In the genomic region with DNA sequence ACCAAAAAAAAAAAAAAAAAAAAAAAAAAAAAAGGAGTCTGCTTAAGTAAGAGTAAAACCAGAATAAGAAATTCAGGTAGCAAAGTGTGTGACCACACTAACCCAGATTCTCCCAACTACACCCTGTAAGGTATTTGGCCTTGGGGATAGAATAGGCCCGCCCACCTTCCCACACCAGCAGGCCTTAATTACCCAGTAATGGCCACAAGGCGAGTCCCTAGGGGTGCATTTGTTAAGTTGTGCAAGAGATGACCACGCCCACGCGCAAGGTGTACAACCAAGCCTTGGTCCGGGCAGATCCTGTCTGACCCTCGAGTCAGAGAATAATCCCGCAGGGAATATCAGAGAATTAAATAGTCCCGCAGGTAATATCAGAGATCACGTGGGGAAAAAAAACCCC, we compare ENCODE assay signal across 7 mouse cellular contexts. TPM values are rescaled to one million over a fixed set of nuclear protein-coding genes. Genes with fewer than 3 reads are reported as not detected.
A peak's percentile ranks its signal among the peaks of the same experiment; 100 is the strongest.
DNase-seq lines count a peak whose midpoint lies in the region; ATAC-seq and TF ChIP-seq lines count a peak whose summit lies in the region.

No protein-coding gene starts in this region.

- H3K27me3 ChIP-seq in neural tube, embryonic 11.5 days (ENCODE audit: control insufficient read depth, insufficient read depth, low read length) = peaks cover 10% of the 10 kb centered on the region; the same call in 1 of the 2 replicates
- H3K27me3 ChIP-seq in embryonic facial prominence, embryonic 15.5 days = peaks cover 34% of the 10 kb centered on the region
- H3K27me3 ChIP-seq in intestine, postnatal 0 days (replicated peaks; ENCODE audit: control insufficient read depth, insufficient read depth, low read length) = 0 out of 2 replicates have a peak, but pooled peaks cover 12% of the 10 kb centered on the region
- peaks cover 20% of the 10 kb centered on the region for H3K27me3 ChIP-seq in liver, postnatal 0 days (ENCODE audit: insufficient read depth, low read length)
- peaks cover 13% of the 10 kb centered on the region for H3K27me3 ChIP-seq in stomach, embryonic 14.5 days (ENCODE audit: control insufficient read depth, insufficient read depth, low read length)

- no peak overlapping the region for H3K9ac ChIP-seq in neural tube, embryonic 11.5 days (ENCODE audit: low read length)
- H3K9ac ChIP-seq in embryonic facial prominence, embryonic 15.5 days = no peak overlapping the region
- no peak overlapping the region for H3K9ac ChIP-seq in intestine, postnatal 0 days (ENCODE audit: low read depth, low read length)
- H3K9ac ChIP-seq in liver, postnatal 0 days (replicated peaks) = no peak overlapping the region
- no peak overlapping the region for H3K9ac ChIP-seq in stomach, embryonic 14.5 days (replicated peaks; ENCODE audit: low read depth, low read length)

- no peak overlapping the region for H3K27ac ChIP-seq in neural tube, embryonic 11.5 days (ENCODE audit: low read depth, low read length)
- no peak overlapping the region for H3K27ac ChIP-seq in embryonic facial prominence, embryonic 15.5 days (replicated peaks)
- H3K27ac ChIP-seq in intestine, postnatal 0 days (ENCODE audit: low read depth, low read length) = no peak overlapping the region
- no peak overlapping the region for H3K27ac ChIP-seq in liver, postnatal 0 days (ENCODE audit: low read depth)
- H3K27ac ChIP-seq in stomach, embryonic 14.5 days (ENCODE audit: low read length) = no peak overlapping the region

- no peaks in the 10 kb centered on the region for H3K36me3 ChIP-seq in neural tube, embryonic 11.5 days (ENCODE audit: control insufficient read depth, insufficient read depth, low read length)
- H3K36me3 ChIP-seq in embryonic facial prominence, embryonic 15.5 days = no peaks in the 10 kb centered on the region
- H3K36me3 ChIP-seq in intestine, postnatal 0 days (ENCODE audit: control insufficient read depth, insufficient read depth) = no peaks in the 10 kb centered on the region
- no peaks in the 10 kb centered on the region for H3K36me3 ChIP-seq in liver, postnatal 0 days (replicated peaks; ENCODE audit: insufficient read depth, low read length)
- no peaks in the 10 kb centered on the region for H3K36me3 ChIP-seq in stomach, embryonic 14.5 days (ENCODE audit: control insufficient read depth, insufficient read depth, low read length)

- peak; percentile 69; the same call in 1 of the 2 replicates for ATAC-seq in neural tube, embryonic 11.5 days (ENCODE audit: insufficient read depth, low FRiP score, low TSS enrichment)
- ATAC-seq in embryonic facial prominence, embryonic 15.5 days (ENCODE audit: insufficient number of reproducible peaks, low FRiP score, low TSS enrichment, low read depth) = peak; percentile 82
- peak; percentile 68 for ATAC-seq in intestine, postnatal 0 days
- 0 out of 2 replicates have a peak, but pooled peaks have one; percentile 31 for ATAC-seq in liver, postnatal 0 days
- ATAC-seq in stomach, embryonic 14.5 days (ENCODE audit: insufficient number of reproducible peaks, insufficient read depth, low FRiP score, low read depth) = no peak

- DNase-seq in neural tube, embryonic 11.5 days (ENCODE audit: low spot score) = no peak
- DNase-seq in neural tube, embryonic 10.5 days (ENCODE audit: extremely low spot score, low spot score) = no peak
- peak; percentile 30 for DNase-seq in liver, postnatal 0 days
- no peak for DNase-seq in ovary, postnatal 36 days (ENCODE audit: low spot score)

- TF ChIP-seq CTCF in intestine, postnatal 0 days (IDR thresholded peaks at IDR 0.05; ENCODE audit: low read depth) = peak; percentile 14; the same call in 1 of the 2 replicates
- no peak for TF ChIP-seq CTCF in liver, postnatal 0 days (IDR thresholded peaks at IDR 0.05; ENCODE audit: low read depth)

- WGBS in neural tube, embryonic 11.5 days = 7% methylated on average over 10 of the region's 10 CpGs
- WGBS in embryonic facial prominence, embryonic 15.5 days = 11% methylated on average over 10 of the region's 10 CpGs
- 5% methylated on average over 10 of the region's 10 CpGs for WGBS in intestine, postnatal 0 days
- WGBS in liver, postnatal 0 days (ENCODE audit: insufficient replicate concordance) = 13% methylated on average over 10 of the region's 10 CpGs
- 12% methylated on average over 10 of the region's 10 CpGs for WGBS in stomach, embryonic 14.5 days

- H3K4me3 ChIP-seq in neural tube, embryonic 11.5 days (ENCODE audit: low read depth, low read length) = peak overlapping the region; percentile 55
- peak overlapping the region; percentile 58 for H3K4me3 ChIP-seq in embryonic facial prominence, embryonic 15.5 days (replicated peaks)
- H3K4me3 ChIP-seq in intestine, postnatal 0 days (ENCODE audit: low read depth, low read length) = peak overlapping the region; percentile 43
- H3K4me3 ChIP-seq in liver, postnatal 0 days (ENCODE audit: low read depth, low read length) = peak overlapping the region; percentile 46
- H3K4me3 ChIP-seq in stomach, embryonic 14.5 days (ENCODE audit: low read depth, low read length) = peak overlapping the region; percentile 52

- no peak for TF ChIP-seq EP300 in liver, postnatal 0 days (IDR thresholded peaks at IDR 0.05; ENCODE audit: low read depth)

- no peaks in the 10 kb centered on the region for H3K9me3 ChIP-seq in neural tube, embryonic 11.5 days (ENCODE audit: control insufficient read depth, low read length)
- H3K9me3 ChIP-seq in embryonic facial prominence, embryonic 15.5 days (replicated peaks) = no peaks in the 10 kb centered on the region
- H3K9me3 ChIP-seq in intestine, postnatal 0 days (ENCODE audit: control insufficient read depth) = no peaks in the 10 kb centered on the region
- peaks cover 3% of the 10 kb centered on the region; the same call in 1 of the 2 replicates for H3K9me3 ChIP-seq in liver, postnatal 0 days (ENCODE audit: low read length)
- no peaks in the 10 kb centered on the region for H3K9me3 ChIP-seq in stomach, embryonic 14.5 days (ENCODE audit: control insufficient read depth, low read depth, low read length)

- peak overlapping the region; percentile 97 for H3K4me2 ChIP-seq in neural tube, embryonic 11.5 days (ENCODE audit: low read depth)
- peak overlapping the region; percentile 98 for H3K4me2 ChIP-seq in embryonic facial prominence, embryonic 15.5 days (replicated peaks)
- H3K4me2 ChIP-seq in intestine, postnatal 0 days (replicated peaks; ENCODE audit: low read depth) = peak overlapping the region; percentile 87
- H3K4me2 ChIP-seq in liver, postnatal 0 days (ENCODE audit: low read depth, low read length) = peak overlapping the region; percentile 82
- H3K4me2 ChIP-seq in stomach, embryonic 14.5 days (replicated peaks; ENCODE audit: low read depth, low read length) = peak overlapping the region; percentile 98

- peaks cover 5% of the 10 kb centered on the region for H3K4me1 ChIP-seq in neural tube, embryonic 11.5 days (ENCODE audit: control insufficient read depth, insufficient read depth, low read length)
- H3K4me1 ChIP-seq in embryonic facial prominence, embryonic 15.5 days = peaks cover 12% of the 10 kb centered on the region
- H3K4me1 ChIP-seq in intestine, postnatal 0 days (replicated peaks; ENCODE audit: control insufficient read depth, insufficient read depth, low read length) = 0 out of 2 replicates have a peak, but pooled peaks cover 3% of the 10 kb centered on the region
- H3K4me1 ChIP-seq in liver, postnatal 0 days (ENCODE audit: insufficient read depth) = peaks cover 7% of the 10 kb centered on the region; the same call in 1 of the 2 replicates
- H3K4me1 ChIP-seq in stomach, embryonic 14.5 days (ENCODE audit: control insufficient read depth, insufficient read depth, low read length) = no peaks in the 10 kb centered on the region

RNA-seq across cellular contexts. Expression of a gene that starts 0.5 kb away (rescaled TPM):
- polyA plus RNA-seq in neural tube, embryonic 11.5 days (2014; fragmentation: Nextera tagmentation; extraction: Ambion mirVana) = 1.5 and 1.7 TPM in 2 replicates
- 2.1 and 2.2 TPM in 2 replicates for polyA plus RNA-seq in embryonic facial prominence, embryonic 15.5 days (2015; fragmentation: Nextera tagmentation; extraction: Ambion mirVana)
- 2.2 and 3.8 TPM in 2 replicates for polyA plus RNA-seq in intestine, postnatal 0 days (2015; fragmentation: Nextera tagmentation; extraction: Ambion mirVana)
- 0.07 and 0.09 TPM in 2 replicates for polyA plus RNA-seq in liver, postnatal 0 days (2015; fragmentation: Nextera tagmentation; extraction: Ambion mirVana)
- 0.21 and 0.27 TPM in 2 replicates for polyA plus RNA-seq in stomach, embryonic 14.5 days (2014; fragmentation: Nextera tagmentation; extraction: Ambion mirVana)
